Mouse (Mus musculus) brain, adult 2 months (tissue): Measurements from ENCODE around the gene Dgkh.
"Not testable (repeated sequence)": the region's sequence is repeated elsewhere in the genome, so short reads cannot be mapped to it uniquely, and the experiment has no call there.

Experiments
- DNase-seq: peaks from one replicate; pipeline ENCODE4 v3.0.0; 2011; ENCODE audit warnings: low read depth, low spot score

The Dgkh gene

GRCm38 (mm10) chr14:78732617-78733312, at the start of gene Dgkh:
TSS of gene Dgkh (minus strand) at chr14:78732776.
- peak; percentile 87 for DNase-seq

GRCm38 (mm10) chr14:78777215-78777614, 44.6 kb upstream of the Dgkh start:
- DNase-seq, result peak; percentile 51

- peak; percentile 57 for DNase-seq
Measured at GRCm38 (mm10) chr14:78776659-78777058, 44.1 kb upstream of the Dgkh start.

DNA sequence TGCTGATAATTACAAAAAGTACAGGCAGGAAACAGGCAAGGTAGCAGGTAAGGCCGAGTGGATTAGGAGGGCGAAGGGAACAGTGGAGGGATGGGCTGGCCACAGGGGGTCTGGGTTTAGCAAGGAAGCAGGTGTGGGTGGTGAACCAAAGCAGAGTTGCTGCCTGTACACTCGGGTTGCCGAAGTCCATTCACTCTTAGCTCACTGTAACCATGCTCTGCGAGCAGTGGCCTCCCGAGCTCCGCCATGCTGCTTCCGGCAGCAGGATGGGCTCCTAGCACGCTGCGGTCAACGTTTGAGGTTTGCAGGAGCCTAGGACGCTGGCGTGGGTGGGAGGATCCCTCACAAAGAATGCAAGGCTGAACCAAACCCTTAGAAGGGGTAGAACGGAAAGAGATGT, 43.1 kb upstream of the Dgkh start:
- DNase-seq, result no peak

GRCm38 (mm10) chr14:78775226-78775625, 42.6 kb upstream of the Dgkh start:
- no peak for DNase-seq

GRCm38 (mm10) chr14:78770457-78770856, 37.9 kb upstream of the Dgkh start:
- DNase-seq, result no peak

GRCm38 (mm10) chr14:78761064-78761463, 28.5 kb upstream of the Dgkh start:
- no peak for DNase-seq

DNA sequence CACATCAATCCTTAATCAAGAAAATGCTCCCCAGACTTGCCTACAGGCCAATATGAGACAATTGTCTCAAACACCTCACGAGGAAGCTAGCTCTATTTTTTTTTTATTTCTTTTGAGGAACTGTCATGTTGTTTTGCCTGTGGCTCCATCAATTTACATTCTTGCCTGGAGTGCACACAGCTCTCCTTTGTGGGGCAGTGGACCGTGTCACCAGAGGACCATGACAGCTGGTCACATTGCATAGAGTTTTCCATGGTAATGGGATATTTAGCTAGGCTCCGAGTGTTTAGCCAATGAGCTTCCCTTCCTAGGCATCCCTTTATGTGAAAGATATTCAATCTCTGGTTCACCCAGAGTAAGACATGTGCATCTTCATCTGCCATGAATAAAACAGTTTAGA, 26.9 kb upstream of the Dgkh start:
- DNase-seq, result no peak

GRCm38 (mm10) chr14:78755316-78755715, 22.7 kb upstream of the Dgkh start:
- DNase-seq, result no peak

- no peak for DNase-seq
Measured at GRCm38 (mm10) chr14:78748692-78749091, 16.1 kb upstream of the Dgkh start.

DNA sequence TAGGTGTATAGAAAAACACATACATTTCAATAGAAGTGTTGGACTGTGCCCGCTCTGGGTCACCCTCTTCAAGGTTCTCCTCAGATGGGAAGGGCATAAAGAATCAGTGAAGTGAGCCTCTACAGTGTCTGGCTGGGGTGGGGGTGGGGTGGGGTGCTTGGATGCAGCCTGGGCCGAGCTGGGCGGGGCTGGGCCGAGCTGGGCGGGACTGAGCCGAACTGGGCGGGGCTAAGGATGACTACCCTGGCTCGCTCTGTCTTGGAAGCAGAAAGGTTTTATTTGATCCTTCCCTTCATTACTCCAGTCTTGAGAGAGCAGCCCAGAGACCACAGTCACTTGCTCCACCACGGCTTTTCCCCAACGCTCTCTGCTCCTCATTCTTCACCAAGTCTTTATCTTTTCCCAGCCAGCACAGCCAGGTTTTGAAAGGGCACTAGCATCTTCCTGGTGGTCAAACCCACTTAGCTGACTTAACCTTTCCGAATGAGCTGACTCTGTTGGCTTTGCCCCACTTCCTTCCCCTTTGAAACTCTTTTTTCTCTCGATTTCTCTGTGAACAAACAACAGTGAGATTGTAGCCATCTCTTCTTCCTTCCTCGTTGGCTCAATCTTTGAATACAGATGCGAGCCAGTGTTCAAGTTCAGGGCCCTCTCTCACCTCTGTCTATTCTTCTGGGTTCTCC, 15.5 kb upstream of the Dgkh start:
- no peak for DNase-seq

DNA sequence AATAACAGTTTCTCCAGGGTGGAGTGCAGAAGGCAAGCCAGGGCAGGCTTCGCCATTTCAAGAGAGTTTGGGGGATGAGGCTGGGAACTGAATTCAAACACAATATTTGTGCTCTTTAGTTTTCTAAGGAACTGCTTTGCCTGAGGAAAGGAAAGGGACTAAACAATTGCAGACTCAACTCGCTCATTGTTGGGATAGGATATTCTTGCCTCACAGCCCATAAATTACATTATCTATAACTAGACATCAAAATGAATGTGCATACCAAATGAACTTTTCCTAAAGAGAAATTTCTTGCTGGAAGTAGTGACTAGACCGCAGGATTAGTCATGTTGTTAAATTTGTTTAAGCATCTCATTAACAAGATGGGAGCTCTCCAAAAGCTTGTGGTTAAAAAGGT, 14.9 kb upstream of the Dgkh start:
- DNase-seq, result no peak

GRCm38 (mm10) chr14:78734605-78735004, 2.0 kb upstream of the Dgkh start:
- DNase-seq, result no peak

DNA sequence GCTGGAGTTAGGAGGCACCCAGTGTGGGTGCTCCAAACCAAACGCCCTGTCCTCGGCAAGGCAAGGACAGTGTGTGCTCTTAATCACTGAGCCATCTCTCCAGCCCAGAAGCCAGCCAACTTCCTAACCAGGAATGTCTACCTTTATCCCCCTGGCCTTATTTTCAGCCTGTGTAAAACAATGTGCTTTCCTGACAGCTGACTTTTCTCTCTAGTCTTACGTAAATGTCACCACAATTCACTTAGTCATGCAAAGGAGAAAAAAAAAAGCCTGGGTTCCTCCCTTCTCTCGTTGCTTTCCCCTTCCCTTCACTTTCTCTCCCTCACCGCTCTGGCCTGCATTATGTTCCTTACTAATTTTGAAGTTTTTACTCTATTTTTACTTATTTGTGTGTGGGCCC, 1.6 kb upstream of the Dgkh start:
- DNase-seq, result not testable (repeated sequence)

DNA sequence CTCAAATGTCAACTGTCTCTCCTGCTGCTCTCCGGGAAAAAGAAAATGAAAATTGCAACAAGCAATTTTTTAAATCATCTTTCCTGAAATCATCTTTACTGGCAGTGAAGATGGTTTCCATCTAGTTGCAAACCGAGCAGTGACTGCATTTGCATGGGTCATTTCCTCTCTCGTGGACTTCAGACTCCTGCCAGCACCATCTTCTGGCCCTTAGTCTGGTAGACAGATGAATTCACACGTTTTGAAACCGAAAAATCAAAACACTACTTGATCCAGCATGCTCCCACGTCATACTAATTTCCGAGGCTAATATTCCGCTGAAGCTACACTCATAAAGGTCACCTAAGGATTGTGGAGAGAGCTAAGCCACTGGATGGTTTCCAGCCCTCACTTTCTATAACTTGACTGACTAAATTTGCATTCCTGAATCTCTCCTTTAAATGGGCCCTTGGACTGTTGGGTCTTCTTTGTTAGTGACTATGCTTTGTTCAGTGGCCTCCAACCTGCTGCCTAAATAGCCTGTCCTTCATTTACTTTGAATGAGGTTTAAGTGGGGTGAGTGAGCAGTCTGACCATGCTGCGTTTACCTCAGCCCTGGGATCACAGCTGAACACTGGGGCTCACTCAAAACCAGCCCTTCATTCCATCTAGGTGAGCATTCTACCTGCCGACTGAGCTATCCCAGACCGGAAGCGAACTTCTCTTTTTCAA, 945 bp upstream of the Dgkh start:
- peak; percentile 40 for DNase-seq

DNA sequence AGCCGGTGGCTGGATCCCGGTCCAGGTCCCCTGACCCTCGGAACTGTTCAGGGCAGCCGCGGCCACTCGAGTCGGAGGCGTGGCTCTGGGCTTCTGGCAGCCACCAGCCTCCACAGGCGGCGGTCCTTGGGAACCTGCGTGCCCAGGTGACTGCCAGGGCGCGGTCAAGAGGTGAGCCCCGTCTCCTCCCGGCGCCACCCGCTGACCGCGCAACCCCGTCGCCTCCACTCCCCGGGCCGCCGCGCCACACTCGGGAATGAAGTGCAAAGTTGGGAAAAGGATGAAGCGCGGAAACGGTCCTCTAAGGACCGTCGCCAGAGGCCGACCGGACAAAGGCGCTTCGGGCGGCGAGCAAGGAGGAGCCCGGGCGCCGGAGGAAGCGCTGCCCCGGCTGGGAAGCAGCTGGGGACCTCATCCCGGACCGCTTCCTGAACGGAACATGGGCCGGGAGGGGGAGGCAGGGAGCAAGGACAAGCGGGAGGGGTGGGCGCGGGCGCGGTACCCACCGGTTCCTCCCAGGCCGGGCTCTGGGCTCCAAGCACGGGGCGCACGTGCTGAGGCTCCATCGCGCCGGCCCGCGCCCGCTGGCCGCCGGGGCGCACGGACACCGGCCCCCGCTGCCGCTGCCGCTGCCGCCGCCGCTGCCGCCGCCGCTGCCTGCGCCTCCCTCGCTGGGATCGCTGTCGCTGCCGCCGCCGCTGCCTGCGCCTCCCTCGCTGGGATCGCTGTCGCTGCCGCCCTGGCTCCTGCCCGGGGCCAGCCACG, 542 bp downstream of the Dgkh start:
- DNase-seq, result no peak

DNA sequence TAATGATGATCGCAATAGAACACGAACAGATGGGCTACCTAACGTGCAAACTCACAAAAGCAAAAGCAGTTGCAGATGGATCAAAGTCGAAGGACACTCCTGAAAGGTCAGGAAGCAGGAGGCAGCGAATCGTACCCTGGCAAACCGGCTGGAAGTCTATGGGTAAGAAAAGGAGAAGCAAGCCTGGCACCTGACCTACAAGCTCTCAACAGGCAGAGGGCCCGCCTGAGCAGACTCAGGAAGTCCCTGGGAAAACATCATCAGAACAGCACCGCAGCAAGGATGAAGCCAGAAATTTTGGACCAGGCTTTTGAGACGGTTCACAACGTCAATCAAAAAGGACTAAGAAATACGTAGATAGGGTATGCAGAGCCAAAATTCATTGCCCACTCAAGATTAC, 1.3 kb downstream of the Dgkh start:
- DNase-seq, result peak; percentile 70

- DNase-seq, result no peak
Measured at GRCm38 (mm10) chr14:78725976-78726375, 6.6 kb downstream of the Dgkh start.

- DNase-seq, result no peak
Measured at GRCm38 (mm10) chr14:78725307-78725956, 7.1 kb downstream of the Dgkh start.

DNA sequence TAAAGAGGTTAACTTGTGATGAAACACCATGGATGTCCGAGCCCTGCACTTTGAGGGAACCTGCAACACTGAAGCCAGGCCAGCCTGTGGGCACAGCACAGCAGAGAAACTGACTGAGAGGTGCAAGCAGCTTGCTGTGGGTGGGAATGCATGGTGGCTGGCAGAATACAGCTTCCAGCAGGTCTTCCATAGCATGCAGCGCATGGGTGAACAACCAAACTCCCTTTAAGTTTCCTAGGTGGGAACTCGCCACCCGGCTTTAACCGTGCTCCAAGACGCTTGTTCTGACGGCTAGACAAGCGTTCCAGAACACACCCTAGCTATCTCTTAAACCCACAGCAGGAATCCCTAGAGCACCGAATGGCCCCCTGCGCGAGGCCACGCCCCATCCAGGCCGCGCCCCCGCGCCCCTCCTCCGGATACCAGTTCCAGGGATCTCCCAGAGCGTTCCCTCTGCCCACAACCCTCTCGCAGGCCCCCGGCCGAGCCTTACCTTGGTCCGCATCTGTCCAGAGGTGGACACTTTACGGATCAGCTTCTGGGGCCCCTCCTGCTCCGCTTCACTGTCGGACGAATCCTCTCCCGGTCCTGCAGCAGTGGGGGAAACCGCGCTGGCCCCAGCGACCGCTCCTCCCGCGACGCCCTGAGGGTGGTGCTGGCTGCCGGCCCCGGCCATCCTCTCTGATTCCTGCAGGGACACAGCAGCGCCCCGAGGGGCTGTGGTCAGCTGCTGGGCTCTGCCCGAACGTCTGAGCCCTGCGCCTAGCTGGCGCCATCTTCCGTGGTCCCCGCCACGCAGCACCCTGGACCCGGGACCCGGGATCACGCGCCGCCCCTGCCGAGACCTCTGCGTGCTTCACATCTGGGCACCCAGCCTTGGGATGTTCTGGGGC, 7.9 kb downstream of the Dgkh start:
- peak; percentile 67 for DNase-seq
